Mouse (Mus musculus) left cerebral cortex, adult 18-20 months (tissue): Measurements from ENCODE around the gene Ppp3cb. TPM values are rescaled to one million over a fixed set of nuclear protein-coding genes. Genes with fewer than 3 reads are reported as not detected.
"Not testable (repeated sequence)": the region's sequence is repeated elsewhere in the genome, so short reads cannot be mapped to it uniquely, and the experiment has no call there.

ENCODE experiments used
- DNase-seq, 2 experiments: peaks; one replicate each; pipeline ENCODE4 v3.0.0; 2021 to 2022; ENCODE audit warnings: low spot score in 2 of 2, mixed read lengths in 1 of 2
- long read RNA-seq, 2 experiments: library from polyadenylated mRNA; stranded (forward); transcript quantifications; one replicate each; pipeline ENCODE4 v2.0.0; 2021
- total RNA-seq, 2 experiments: library from RNA; stranded (reverse); gene quantifications; 2 replicates each; pipeline ENCODE4 v1.2.3; 2021

The Ppp3cb gene
- 100 to 1,000 TPM; 282 to 285 TPM for total RNA-seq
- long read RNA-seq, experiment 1, transcript Ppp3cb-205 (14 exons, 3,298 nt) = minor isoform, 41 of 153 reads
- long read RNA-seq, experiment 1, transcript Ppp3cb-202 (14 exons, 3,831 nt) = major isoform, 45 of 153 reads
- long read RNA-seq, experiment 1, partial matches to known transcripts = 28 of 153 reads
- long read RNA-seq, experiment 1, other reads (novel, unspliced or antisense) = 37 of 153 reads
- long read RNA-seq, experiment 2, transcript Ppp3cb-205 (14 exons, 3,298 nt) = major isoform, 31 of 114 reads
- long read RNA-seq, experiment 2, transcript Ppp3cb-202 (14 exons, 3,831 nt) = minor isoform, 29 of 114 reads
- long read RNA-seq, experiment 2, partial matches to known transcripts = 16 of 114 reads
- long read RNA-seq, experiment 2, other reads (novel, unspliced or antisense) = 35 of 114 reads

DNA sequence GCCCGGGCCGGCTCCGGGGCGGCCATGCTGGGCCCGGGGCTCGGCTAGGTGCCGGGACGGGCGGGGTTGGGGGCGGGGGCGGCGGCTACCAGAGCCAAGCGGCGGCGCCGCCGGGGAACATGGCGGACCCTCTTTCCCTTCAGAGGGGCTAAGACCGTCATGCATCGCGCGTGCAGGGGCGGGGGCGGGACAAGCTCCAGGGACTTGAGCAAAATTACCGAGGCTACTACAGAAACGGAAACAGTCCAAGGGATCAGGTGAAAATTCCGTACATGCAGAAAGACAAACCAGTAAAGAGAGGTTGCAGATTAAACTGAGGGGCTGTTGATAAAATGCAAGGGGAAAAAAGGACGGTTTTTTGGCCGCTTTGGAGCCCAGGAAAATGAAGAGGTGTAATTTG, at the start of gene Ppp3cb:
Gene Ppp3cb (minus strand): TSS at position 159 of the 400 bp plus-strand sequence.
- DNase-seq = peak; percentile 70 to 79

- peak; percentile 58 to 64 for DNase-seq
Measured at GRCm38 (mm10) chr14:20595781-20596180, 49.4 kb upstream of the Ppp3cb start.

- DNase-seq = no peak
Measured at GRCm38 (mm10) chr14:20587458-20587857, 41.1 kb upstream of the Ppp3cb start.

DNA sequence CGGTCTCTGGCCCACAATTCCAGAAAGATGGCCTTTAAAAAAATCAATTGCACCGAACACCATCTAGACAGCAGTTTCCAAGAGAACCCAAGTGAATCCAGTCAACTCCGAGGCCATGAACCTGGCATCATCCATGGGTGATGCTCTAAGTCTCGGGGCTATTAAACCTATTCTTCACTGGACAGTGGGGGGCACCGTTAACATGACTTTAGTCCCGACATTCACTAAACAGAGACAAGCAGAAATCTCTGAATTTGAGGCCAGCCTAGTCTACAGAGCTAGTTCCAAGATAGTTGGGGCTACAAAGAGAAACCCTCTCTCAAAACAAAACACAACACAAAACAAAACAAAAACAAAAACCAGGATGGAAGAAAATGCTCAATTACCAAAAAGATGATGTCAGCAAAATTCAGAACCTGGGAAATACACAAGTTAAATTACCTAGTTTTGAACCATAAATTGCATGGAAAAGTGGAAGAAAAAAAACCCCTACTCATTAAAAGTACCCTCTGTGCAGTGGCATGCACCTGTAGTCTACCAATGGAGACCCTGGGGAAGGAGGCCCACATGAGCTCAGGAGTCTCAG, 32.5 kb upstream of the Ppp3cb start:
- DNase-seq = no peak

DNA sequence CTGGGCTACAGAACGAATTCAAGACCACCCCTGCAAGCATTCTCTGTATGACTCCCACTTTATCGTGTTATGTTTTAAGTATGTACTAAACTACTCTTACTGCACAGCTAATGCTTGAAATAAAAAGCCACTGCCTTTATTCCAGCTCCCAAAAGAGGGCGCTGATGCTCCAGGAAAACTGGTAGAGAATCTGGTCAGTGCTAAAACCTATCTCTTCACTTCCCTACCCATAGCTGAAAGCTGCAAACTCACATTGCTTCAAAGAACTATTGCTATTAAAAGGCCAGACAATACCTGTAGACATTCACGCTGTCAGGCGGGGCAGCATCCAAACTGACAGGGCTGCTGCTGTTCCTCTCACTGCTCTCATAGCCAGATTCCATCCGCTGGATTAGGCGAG, 29.8 kb upstream of the Ppp3cb start:
- peak; percentile 81 to 83 for DNase-seq

GRCm38 (mm10) chr14:20573196-20573595, 26.8 kb upstream of the Ppp3cb start:
- DNase-seq = not testable (repeated sequence)

- no peak for DNase-seq
Measured at GRCm38 (mm10) chr14:20565256-20566021, 19.1 kb upstream of the Ppp3cb start.

DNA sequence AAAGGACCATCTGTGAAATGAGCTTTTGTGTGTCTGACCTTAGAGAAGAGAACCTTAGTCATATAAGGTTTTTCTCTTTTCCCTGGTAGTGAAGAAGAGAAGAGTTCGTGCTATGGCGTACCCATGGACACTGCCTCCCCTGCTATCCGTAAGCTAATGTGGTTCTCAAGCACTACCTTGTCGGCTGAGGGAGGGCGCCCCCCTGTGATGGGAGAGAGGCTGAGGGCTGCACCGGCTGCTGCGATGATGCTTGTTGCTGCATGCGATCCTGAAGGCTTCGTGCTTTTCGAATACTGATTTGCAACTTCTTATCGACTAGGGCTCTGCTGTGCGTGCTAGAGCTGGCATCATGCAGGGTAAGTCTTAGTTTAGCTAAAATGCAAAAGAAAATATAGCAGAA, 18.3 kb upstream of the Ppp3cb start:
- no peak for DNase-seq

- DNase-seq = no peak
Measured at GRCm38 (mm10) chr14:20561897-20562296, 15.5 kb upstream of the Ppp3cb start.

DNA sequence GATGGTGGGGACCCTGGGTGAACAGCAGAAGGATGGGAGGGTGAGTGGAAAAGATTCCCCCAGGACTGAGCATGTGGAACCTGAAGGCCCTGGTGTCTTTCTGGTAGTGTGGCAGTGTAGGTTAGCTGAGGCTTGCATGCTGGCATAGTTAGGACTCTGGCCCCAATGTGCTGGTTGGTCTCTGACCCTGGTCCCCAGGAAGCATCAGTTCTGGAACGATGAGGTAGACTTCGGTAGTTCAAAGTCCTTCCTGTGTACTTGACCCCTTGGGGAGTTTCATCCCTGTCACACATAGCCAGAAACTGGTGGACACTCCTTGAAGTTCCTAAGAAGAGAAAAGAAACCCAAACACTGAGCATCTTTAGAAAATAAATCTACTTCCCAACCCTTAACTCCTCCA, 3.8 kb upstream of the Ppp3cb start:
- DNase-seq = no peak

DNA sequence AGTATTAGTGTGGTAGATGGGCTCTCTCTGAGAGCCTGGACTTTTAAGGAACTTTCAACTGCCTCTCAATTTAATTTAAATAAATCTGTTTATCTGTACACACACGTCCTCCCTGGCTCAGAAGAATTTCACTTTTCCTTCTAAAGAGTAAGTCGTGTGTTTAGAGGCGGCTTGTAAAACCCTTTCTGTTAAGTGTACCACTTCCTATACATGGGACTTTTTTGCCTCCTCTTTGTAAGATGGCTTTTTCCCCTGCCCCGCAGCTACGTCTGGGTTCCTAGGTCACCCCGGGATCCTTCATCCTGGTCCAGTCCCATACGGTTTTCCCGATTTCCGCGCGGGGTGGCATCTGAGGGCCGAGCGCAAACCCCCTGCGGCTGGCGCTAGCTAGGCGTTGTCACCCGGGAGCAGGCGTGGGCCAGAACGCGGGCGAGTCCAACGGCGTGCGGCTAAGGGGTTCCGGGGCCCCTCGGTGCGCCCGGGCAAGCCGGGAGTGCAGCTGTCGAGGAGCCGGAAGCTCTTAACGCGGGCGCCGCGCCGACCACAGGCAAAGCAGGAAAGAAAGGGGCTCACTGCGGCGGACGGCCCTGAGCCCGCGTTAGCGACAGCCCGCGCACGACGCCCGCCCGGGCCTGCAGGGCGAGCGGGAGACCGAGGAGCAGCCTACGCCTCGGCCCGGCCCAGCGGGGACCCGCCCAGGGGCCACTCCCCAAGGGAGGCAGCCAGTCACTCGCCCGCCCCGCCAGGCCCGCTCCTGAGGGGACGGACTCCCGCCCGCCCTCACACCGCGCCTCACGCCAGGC, 643 bp downstream of the Ppp3cb start:
- DNase-seq = peak; percentile 76 to 85

GRCm38 (mm10) chr14:20544467-20545411, 1.6 kb downstream of the Ppp3cb start:
- DNase-seq = no peak

GRCm38 (mm10) chr14:20529643-20530042, 16.7 kb downstream of the Ppp3cb start:
- no peak for DNase-seq

- no peak for DNase-seq
Measured at GRCm38 (mm10) chr14:20520179-20520578, 26.2 kb downstream of the Ppp3cb start.

DNA sequence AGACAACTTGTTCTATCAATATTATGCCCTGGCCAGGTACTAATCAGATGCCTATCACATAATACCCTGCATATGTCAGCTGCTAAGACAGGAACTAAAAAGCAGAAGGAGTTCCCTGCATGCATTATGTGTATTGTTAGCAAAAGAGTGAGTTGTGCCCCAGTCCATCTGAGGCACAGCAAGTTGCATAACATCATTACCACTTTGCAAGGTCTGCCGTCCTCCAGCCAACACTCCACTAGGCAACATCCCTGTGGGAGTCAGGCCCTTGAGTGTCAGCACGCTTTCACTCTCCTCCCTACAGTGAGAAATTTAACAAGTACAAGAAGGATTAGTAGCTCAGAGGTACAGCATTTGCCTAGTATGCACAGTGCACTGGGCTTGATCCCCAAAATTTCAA, 37.9 kb downstream of the Ppp3cb start:
- no peak for DNase-seq

DNA sequence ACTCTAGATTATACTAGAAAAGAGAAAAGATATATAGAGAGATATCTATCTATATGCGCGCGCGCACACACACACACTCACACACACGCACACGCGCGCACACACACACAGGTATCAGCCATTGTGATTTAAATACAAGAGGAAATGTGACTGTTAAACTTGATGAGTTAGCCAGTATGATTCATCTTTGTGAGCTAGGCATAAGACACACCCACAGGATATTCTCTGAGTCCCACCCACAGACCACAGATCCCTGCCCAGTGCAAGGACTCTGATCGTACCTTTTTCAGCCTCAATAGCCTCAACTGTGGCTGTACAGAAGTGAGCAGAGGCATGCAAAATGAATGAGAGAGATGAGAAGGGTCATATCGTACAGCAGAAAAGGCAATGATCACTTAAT, 43.4 kb downstream of the Ppp3cb start:
- DNase-seq = no peak

DNA sequence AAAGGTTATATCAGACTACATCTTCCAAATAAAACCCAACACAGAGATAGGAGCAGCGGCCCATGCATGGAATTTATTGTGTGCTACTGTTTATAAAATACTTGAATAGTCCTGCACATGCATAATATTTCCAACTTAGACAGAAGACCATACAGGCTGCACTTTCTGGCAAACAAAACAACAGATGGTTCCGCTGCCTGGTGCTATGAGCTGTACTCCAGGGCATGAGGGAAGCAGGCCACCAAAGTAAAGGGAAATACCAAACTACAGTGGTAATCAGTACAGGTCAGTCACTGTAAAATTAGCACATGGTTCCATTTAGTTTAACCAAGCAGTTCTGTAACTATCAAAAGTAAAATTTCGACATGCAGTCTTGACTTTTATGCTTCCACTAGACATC, 46.4 kb downstream of the Ppp3cb start:
- no peak for DNase-seq

GRCm38 (mm10) chr14:20496603-20497002, 49.8 kb downstream of the Ppp3cb start, which contains the start of gene Mss51:
Mss51 (minus strand) TSS chr14:20496901.
- no peak for DNase-seq

- no peak for DNase-seq
Measured at GRCm38 (mm10) chr14:20486031-20486430, 60.3 kb downstream of the Ppp3cb start.
